Mouse (Mus musculus) forebrain, embryonic 14.5 days (tissue): ENCODE measurements around the gene Btbd8. TPM values are rescaled to one million over a fixed set of nuclear protein-coding genes. Genes with fewer than 3 reads are reported as not detected.
A peak's percentile ranks its signal among the peaks of the same experiment; 100 is the strongest.

Experiments
- ATAC-seq: fragments of 200-750 bp; cut with Nextera tagmentation; 2 replicates; pipeline ENCODE4 v1.8.0; 2017; ENCODE audit warnings: mild to moderate bottlenecking, moderate library complexity
- DNase-seq: peaks from one replicate; pipeline ENCODE4 v3.0.0-alpha.2; 2015; ENCODE audit warnings: low spot score
- H3K27ac ChIP-seq: fragments of 300-500 bp; sonication (generic); 2 replicates; pipeline ENCODE4 v1.5.1; 2014; ENCODE audit warnings: low read depth, mild to moderate bottlenecking, control low read depth, low read length, moderate library complexity
- H3K27me3 ChIP-seq: fragments of 300-500 bp; sonication (generic); replicated peaks from 2 replicates; pipeline ENCODE4 v1.6.1; 2014; ENCODE audit warnings: low read length, control low read depth, mixed read lengths; ENCODE audit not compliant: control insufficient read depth, insufficient read depth
- H3K36me3 ChIP-seq: fragments of 300-500 bp; sonication (generic); 2 replicates; pipeline ENCODE4 v1.6.1; 2014; ENCODE audit warnings: low read length, control low read depth; ENCODE audit not compliant: control insufficient read depth, insufficient read depth
- H3K4me1 ChIP-seq: fragments of 300-500 bp; sonication (generic); 2 replicates; pipeline ENCODE4 v1.6.1; 2014; ENCODE audit warnings: antibody characterized with exemption, low read length, control low read depth; ENCODE audit not compliant: control insufficient read depth, insufficient read depth
- H3K4me2 ChIP-seq: fragments of 300-500 bp; sonication (generic); 2 replicates; pipeline ENCODE4 v1.6.1; 2014; ENCODE audit warnings: mild to moderate bottlenecking, control low read depth, low read length
- H3K4me3 ChIP-seq: fragments of 300-500 bp; sonication (generic); 2 replicates; pipeline ENCODE4 v1.5.1; 2014; ENCODE audit warnings: low read depth, low read length, control low read depth
- H3K9ac ChIP-seq: fragments of 300-500 bp; sonication (generic); 2 replicates; pipeline ENCODE4 v1.6.1; 2014; ENCODE audit warnings: mild to moderate bottlenecking, low read length, control low read depth, moderate library complexity
- H3K9me3 ChIP-seq: fragments of 300-500 bp; sonication (generic); replicated peaks from 2 replicates; pipeline ENCODE4 v1.6.1; 2016; ENCODE audit warnings: low read length, control low read depth, mixed read lengths; ENCODE audit not compliant: control insufficient read depth
- WGBS: fragments of 180-500 bp; shearing (Covaris S2); extraction: QIAGEN DNeasy Blood & Tissue Kit; methylation state at CpG from one replicate; pipeline ENCODE4 v1.1.7; 2014; 5-methylcytosine and 5-hydroxymethylcytosine counted together
- polyA plus RNA-seq: library from polyadenylated mRNA; unstranded; fragments of >200 nt; fragmentation: Nextera tagmentation; extraction: Ambion mirVana; gene quantifications from 2 replicates; pipeline ENCODE4 v1.2.1, GENCODE M21; 2014

Gene Btbd8
- polyA plus RNA-seq, 1 experiment from 2014 or later = 16.2 TPM

GRCm38 (mm10) chr5:107411326-107411725 is 26.5 kb upstream of the Btbd8 start:
- no peaks in the 10 kb centered on the region for H3K36me3 ChIP-seq
- H3K9me3 ChIP-seq = no peaks in the 10 kb centered on the region
- H3K27me3 ChIP-seq = no peaks in the 10 kb centered on the region
- H3K4me3 ChIP-seq = no peak overlapping the region
- no peak overlapping the region for H3K27ac ChIP-seq
- no peak overlapping the region for H3K9ac ChIP-seq
- no peak for ATAC-seq
- H3K4me2 ChIP-seq = no peak overlapping the region
- 63% methylated on average over 4 of the region's 4 CpGs for WGBS
- no peak for DNase-seq
- no peaks in the 10 kb centered on the region for H3K4me1 ChIP-seq

DNA sequence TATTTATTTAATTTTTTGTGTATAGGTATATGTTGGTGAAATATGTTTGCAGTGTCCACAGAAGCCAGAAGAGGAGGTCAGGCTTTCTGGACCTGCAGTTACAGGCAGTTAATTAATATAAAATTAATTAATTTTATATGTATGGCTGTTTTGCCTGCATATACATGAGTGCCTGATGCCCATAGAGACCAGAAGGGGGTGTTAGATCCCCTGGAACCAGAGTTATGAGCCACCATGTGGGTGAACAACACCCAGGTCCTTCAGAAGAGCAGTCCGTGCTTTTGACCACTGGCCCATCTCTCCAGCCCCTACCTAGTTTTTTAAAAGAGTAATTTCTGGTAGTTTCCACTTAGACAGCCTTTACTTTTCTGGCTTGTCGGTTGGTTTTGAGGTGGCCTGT is 25.5 kb upstream of the Btbd8 start:
- no peaks in the 10 kb centered on the region for H3K36me3 ChIP-seq
- no peaks in the 10 kb centered on the region for H3K27me3 ChIP-seq
- H3K9ac ChIP-seq = no peak overlapping the region
- no peak overlapping the region for H3K4me2 ChIP-seq
- DNase-seq = no peak
- H3K4me3 ChIP-seq = no peak overlapping the region
- no peaks in the 10 kb centered on the region for H3K4me1 ChIP-seq
- WGBS = 82% methylated on average over 2 of the region's 2 CpGs
- H3K27ac ChIP-seq = no peak overlapping the region
- H3K9me3 ChIP-seq = no peaks in the 10 kb centered on the region
- ATAC-seq = no peak

DNA sequence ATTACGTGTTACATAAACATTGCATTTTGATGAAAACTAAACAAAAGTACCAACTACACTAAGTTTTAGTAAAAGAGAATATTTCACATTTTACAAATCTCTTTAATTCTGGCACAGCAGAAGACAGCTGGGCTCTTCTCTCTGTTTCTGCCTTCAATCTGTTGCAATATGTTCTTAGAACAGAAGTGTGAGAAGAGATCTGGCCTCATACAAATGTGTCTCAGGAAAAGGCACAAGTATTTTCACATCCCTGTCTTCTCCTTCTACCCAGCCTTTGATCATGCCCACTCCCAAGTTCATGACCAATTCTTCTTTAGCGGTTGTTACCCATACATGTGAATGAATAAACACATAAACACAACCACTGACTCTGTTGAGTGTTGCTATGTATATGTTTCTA is 22.7 kb upstream of the Btbd8 start:
- H3K27me3 ChIP-seq = no peaks in the 10 kb centered on the region
- no peak overlapping the region; the same call in 1 of the 2 replicates for H3K27ac ChIP-seq
- H3K9me3 ChIP-seq = no peaks in the 10 kb centered on the region
- H3K4me2 ChIP-seq = no peak overlapping the region
- no peak overlapping the region for H3K4me3 ChIP-seq
- no peaks in the 10 kb centered on the region for H3K36me3 ChIP-seq
- ATAC-seq (no peak), DNase-seq (no peak)
- H3K4me1 ChIP-seq = no peaks in the 10 kb centered on the region
- H3K9ac ChIP-seq = no peak overlapping the region
- WGBS = 77% methylated on average over 2 of the region's 2 CpGs

- no peak overlapping the region for H3K4me3 ChIP-seq
- ATAC-seq (no peak), DNase-seq (no peak)
- no peak overlapping the region for H3K4me2 ChIP-seq
- H3K36me3 ChIP-seq = no peaks in the 10 kb centered on the region
- no peak overlapping the region for H3K27ac ChIP-seq
- WGBS = 33% methylated on average over 1 of the region's 1 CpGs
- no peaks in the 10 kb centered on the region for H3K27me3 ChIP-seq
- no peaks in the 10 kb centered on the region for H3K9me3 ChIP-seq
- H3K4me1 ChIP-seq = no peaks in the 10 kb centered on the region
- H3K9ac ChIP-seq = no peak overlapping the region
Measured at GRCm38 (mm10) chr5:107421676-107422075, 16.1 kb upstream of the Btbd8 start.

DNA sequence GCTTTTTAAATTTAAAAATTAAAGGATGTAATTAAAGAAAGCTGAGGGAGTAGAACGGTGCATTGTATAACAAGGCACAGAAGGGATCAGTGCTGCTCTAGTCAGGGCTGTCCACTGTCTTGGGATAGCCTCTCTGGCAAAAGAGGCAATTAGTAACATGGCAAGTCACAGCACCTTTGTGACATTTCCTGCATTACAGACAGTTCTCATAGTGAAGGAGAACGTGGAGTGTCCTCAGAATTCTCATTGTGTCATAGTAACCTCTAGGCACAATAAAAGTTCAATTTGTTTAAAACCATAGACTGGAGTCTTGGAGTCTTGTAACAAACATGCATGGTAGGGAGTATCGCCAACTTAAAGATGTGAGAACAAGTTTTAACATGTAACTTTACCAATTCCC is 6.5 kb upstream of the Btbd8 start, which contains the start of gene Lpcat2b:
TSS of gene Lpcat2b (plus strand) at position 301 of the 400 bp plus-strand sequence.
- Histone ChIP-seq H3K9me3 (no peaks in the 10 kb centered on the region), H3K27ac (no peak within 1 kb of the TSS), H3K4me1 (no peaks in the 10 kb centered on the region), H3K4me3 (no peak within 1 kb of the TSS), H3K27me3 (no peaks in the 10 kb centered on the region), H3K9ac (no peak within 1 kb of the TSS), H3K4me2 (no peak within 1 kb of the TSS), H3K36me3 (no peaks in the 10 kb centered on the region)
- DNase-seq (no peak), ATAC-seq (no peak)
- WGBS = 79% methylated on average over 3 of the region's 3 CpGs

GRCm38 (mm10) chr5:107434001-107434400 is 3.8 kb upstream of the Btbd8 start:
- WGBS = 88% methylated on average over 5 of the region's 5 CpGs
- H3K9ac ChIP-seq = no peak overlapping the region

GRCm38 (mm10) chr5:107436185-107436584 is 1.6 kb upstream of the Btbd8 start:
- ATAC-seq = no peak
- H3K36me3 ChIP-seq = no peaks in the 10 kb centered on the region
- WGBS = 90% methylated on average over 6 of the region's 6 CpGs
- no peak overlapping the region for H3K27ac ChIP-seq
- no peak overlapping the region for H3K9ac ChIP-seq
- no peaks in the 10 kb centered on the region for H3K27me3 ChIP-seq
- no peak overlapping the region for H3K4me2 ChIP-seq
- 0 out of 2 replicates have a peak, but pooled peaks cover 4% of the 10 kb centered on the region for H3K4me1 ChIP-seq
- no peak for DNase-seq
- no peak overlapping the region for H3K4me3 ChIP-seq
- H3K9me3 ChIP-seq = no peaks in the 10 kb centered on the region

More at GRCm38 (mm10) chr5:107434001-107434400, 3.8 kb upstream of the Btbd8 start:
- H3K36me3 ChIP-seq = no peaks in the 10 kb centered on the region
- H3K9me3 ChIP-seq = no peaks in the 10 kb centered on the region
- DNase-seq (no peak), ATAC-seq (no peak)
- H3K4me2 ChIP-seq = no peak overlapping the region
- H3K27me3 ChIP-seq = no peaks in the 10 kb centered on the region
- H3K27ac ChIP-seq = no peak overlapping the region
- 0 out of 2 replicates have a peak, but pooled peaks cover 4% of the 10 kb centered on the region for H3K4me1 ChIP-seq
- H3K4me3 ChIP-seq = no peak overlapping the region

DNA sequence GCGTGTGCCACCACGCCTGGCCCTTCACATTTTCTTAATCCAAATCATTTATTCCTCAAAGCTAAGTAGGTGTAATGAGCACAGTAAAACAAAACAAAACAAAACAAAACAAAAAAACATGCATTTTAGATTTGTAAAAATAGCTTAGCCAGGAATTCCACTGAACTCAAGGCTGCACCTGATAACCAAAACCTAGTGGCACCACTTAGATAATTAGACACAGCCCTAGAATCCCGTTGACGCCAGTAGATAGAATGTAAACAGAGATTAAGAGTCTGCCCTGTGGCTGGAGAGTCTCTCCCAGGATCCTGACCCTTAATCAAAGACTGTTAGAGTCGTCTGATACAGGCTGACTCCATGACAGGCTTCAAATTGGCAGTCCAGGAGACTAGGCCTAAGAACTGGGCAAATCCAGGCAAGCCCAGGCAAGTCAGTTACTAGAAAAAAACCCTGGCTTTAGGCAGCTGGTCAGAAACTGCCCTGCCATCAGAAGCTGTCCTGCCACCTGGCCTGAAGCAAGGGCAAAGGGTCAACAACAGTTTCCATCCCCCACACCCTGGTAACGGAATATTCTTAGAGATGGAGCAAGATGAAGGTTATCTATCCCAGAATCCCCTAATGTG is 1.1 kb upstream of the Btbd8 start:
- DNase-seq (no peak), ATAC-seq (no peak)
- Histone ChIP-seq H3K36me3 (no peaks in the 10 kb centered on the region), H3K27ac (no peak overlapping the region), H3K9me3 (no peaks in the 10 kb centered on the region), H3K4me2 (no peak overlapping the region), H3K9ac (no peak overlapping the region), H3K4me1 (0 out of 2 replicates have a peak, but pooled peaks cover 4% of the 10 kb centered on the region), H3K4me3 (no peak overlapping the region), H3K27me3 (no peaks in the 10 kb centered on the region)
- 86% methylated on average over 6 of the region's 6 CpGs for WGBS

GRCm38 (mm10) chr5:107438353-107438752 is 556 bp downstream of the Btbd8 start:
- H3K9ac ChIP-seq = peak overlapping the region; percentile 90
- no peaks in the 10 kb centered on the region for H3K9me3 ChIP-seq
- DNase-seq (peak; percentile 19), ATAC-seq (no peak; the same call in 1 of the 2 replicates)
- H3K4me3 ChIP-seq = peak overlapping the region; percentile 77
- peak overlapping the region; percentile 69 for H3K4me2 ChIP-seq
- H3K27ac ChIP-seq = no peak overlapping the region
- WGBS = 22% methylated on average over 7 of the region's 7 CpGs
- no peaks in the 10 kb centered on the region for H3K27me3 ChIP-seq
- H3K36me3 ChIP-seq = no peaks in the 10 kb centered on the region
- H3K4me1 ChIP-seq = 0 out of 2 replicates have a peak, but pooled peaks cover 4% of the 10 kb centered on the region
